8 mouse cellular contexts compared by ENCODE assay signal in genomic region chr3:63905241-63905640, GRCm38 (mm10). TPM values are rescaled to one million over a fixed set of nuclear protein-coding genes. Genes with fewer than 3 reads are reported as not detected.
A peak's percentile ranks its signal among the peaks of the same experiment; 100 is the strongest.
DNase-seq lines count a peak whose midpoint lies in the region; ATAC-seq and TF ChIP-seq lines count a peak whose summit lies in the region.

No protein-coding gene starts in this region.

- TF ChIP-seq CTCF in ES-Bruce4 (IDR thresholded peaks at IDR 0.05; ENCODE audit: low read depth, low read length) = no peak

- peak overlapping the region; percentile 40 for H3K4me3 ChIP-seq in heart, embryonic 12.5 days
- peak overlapping the region; percentile 53 for H3K4me3 ChIP-seq in ES-Bruce4 (ENCODE audit: low read depth, low read length)
- H3K4me3 ChIP-seq in intestine, embryonic 14.5 days (ENCODE audit: low read depth, low read length) = peak overlapping the region; percentile 27

- no peaks in the 10 kb centered on the region; the same call in none of the 2 replicates for H3K27me3 ChIP-seq in heart, embryonic 12.5 days (replicated peaks)
- H3K27me3 ChIP-seq in ES-Bruce4 (ENCODE audit: control insufficient read depth, insufficient read depth, low read length, poor library complexity, severe bottlenecking) = no peaks in the 10 kb centered on the region; the same call in none of the 2 replicates
- no peaks in the 10 kb centered on the region for H3K27me3 ChIP-seq in intestine, embryonic 14.5 days (replicated peaks; ENCODE audit: control insufficient read depth, insufficient read depth, low read length)

- 4% methylated on average over 18 of the region's 18 CpGs for WGBS in heart, embryonic 12.5 days
- 2% methylated on average over 18 of the region's 18 CpGs for WGBS in intestine, embryonic 14.5 days

- no peak overlapping the region for H3K27ac ChIP-seq in heart, embryonic 12.5 days (ENCODE audit: poor library complexity, severe bottlenecking)
- H3K27ac ChIP-seq in ES-Bruce4 (ENCODE audit: insufficient read depth, low read length) = no peak overlapping the region
- H3K27ac ChIP-seq in intestine, embryonic 14.5 days (ENCODE audit: low read depth) = no peak overlapping the region

- no peaks in the 10 kb centered on the region for H3K9me3 ChIP-seq in heart, embryonic 12.5 days (replicated peaks)
- no peaks in the 10 kb centered on the region for H3K9me3 ChIP-seq in ES-Bruce4 (replicated peaks; ENCODE audit: control insufficient read depth, insufficient read depth, low read length, poor library complexity, severe bottlenecking)
- no peaks in the 10 kb centered on the region for H3K9me3 ChIP-seq in intestine, embryonic 14.5 days (ENCODE audit: control insufficient read depth, low read length)

- H3K36me3 ChIP-seq in heart, embryonic 12.5 days = no peaks in the 10 kb centered on the region
- H3K36me3 ChIP-seq in ES-Bruce4 (ENCODE audit: control insufficient read depth, insufficient read depth, low read length, poor library complexity, severe bottlenecking) = no peaks in the 10 kb centered on the region
- no peaks in the 10 kb centered on the region for H3K36me3 ChIP-seq in intestine, embryonic 14.5 days (ENCODE audit: control insufficient read depth, insufficient read depth, low read length)

- no peak for TF ChIP-seq EP300 in ES-Bruce4 (IDR thresholded peaks at IDR 0.05; ENCODE audit: insufficient read depth, low read depth, low read length)

- no peak for DNase-seq in heart, adult 9 months (ENCODE audit: low spot score in 2 of 2)
- DNase-seq in embryo, embryonic 9.5 days (ENCODE audit: extremely low spot score) = peak; percentile 22
- no peak for DNase-seq in intestine, embryonic 14.5 days (ENCODE audit: low spot score)
- DNase-seq in spleen, adult 12 weeks (ENCODE audit: low spot score) = no peak
- DNase-seq in layer of hippocampus, adult 9-11 months = no peak

- 0 out of 2 replicates have a peak, but pooled peaks cover 6% of the 10 kb centered on the region for H3K4me1 ChIP-seq in heart, embryonic 12.5 days (replicated peaks)
- no peaks in the 10 kb centered on the region for H3K4me1 ChIP-seq in ES-Bruce4 (ENCODE audit: control insufficient read depth, insufficient read depth, low read length)
- 0 out of 2 replicates have a peak, but pooled peaks cover 3% of the 10 kb centered on the region for H3K4me1 ChIP-seq in intestine, embryonic 14.5 days (replicated peaks; ENCODE audit: control insufficient read depth, insufficient read depth, low read length)

- 0 out of 2 replicates have a peak overlapping the region, but pooled peaks have one; percentile 28 for H3K9ac ChIP-seq in heart, embryonic 12.5 days
- H3K9ac ChIP-seq in ES-Bruce4 (ENCODE audit: low read depth, poor library complexity, severe bottlenecking) = no peak overlapping the region
- 0 out of 2 replicates have a peak overlapping the region, but pooled peaks have one; percentile 1 for H3K9ac ChIP-seq in intestine, embryonic 14.5 days (ENCODE audit: low read length)

- TF ChIP-seq POLR2A in ES-Bruce4 (IDR thresholded peaks at IDR 0.05; ENCODE audit: insufficient read depth, low read length) = no peak

- H3K4me2 ChIP-seq in heart, embryonic 12.5 days = peak overlapping the region; percentile 72
- H3K4me2 ChIP-seq in intestine, embryonic 14.5 days (ENCODE audit: low read length) = peak overlapping the region; percentile 61

- no peak for ATAC-seq in heart, embryonic 12.5 days (ENCODE audit: insufficient number of reproducible peaks, low FRiP score)
- ATAC-seq in intestine, embryonic 14.5 days (replicated peaks; ENCODE audit: low FRiP score, low TSS enrichment, low read depth) = no peak
- peak; percentile 67; the same call in 1 of the 2 replicates for ATAC-seq in megakaryocyte-erythroid progenitor cell, adult 5-6 weeks (replicated peaks; ENCODE audit: low FRiP score, low TSS enrichment, poor library complexity, severe bottlenecking)

RNA-seq across cellular contexts. Expression of gene Plch1, which starts 6.0 kb away (rescaled TPM):
- 0.50 and 0.68 TPM in 2 replicates for polyA plus RNA-seq in heart, embryonic 12.5 days (2016; fragmentation: Nextera tagmentation; extraction: Ambion mirVana)
- polyA plus RNA-seq in ES-Bruce4 (2011; ENCODE audit: insufficient read depth, insufficient read length, low read depth, missing spikeins) = 6.0 and 6.8 TPM in 2 replicates
- 10.4 and 10.5 TPM in 2 replicates for polyA plus RNA-seq in intestine, embryonic 14.5 days (2014; fragmentation: Nextera tagmentation; extraction: Ambion mirVana)
- not detected in 2 replicates for total RNA-seq in megakaryocyte-erythroid progenitor cell, adult 5-6 weeks (2014; fragmentation: Nextera tagmentation)
- total RNA-seq in megakaryocyte-erythroid progenitor cell, adult 5-6 weeks (2017) = not detected in 2 replicates

RNA-seq across cellular contexts. Expression of gene E130311K13Rik, which starts 24.0 kb away (rescaled TPM):
- polyA plus RNA-seq in heart, embryonic 12.5 days (2016; fragmentation: Nextera tagmentation; extraction: Ambion mirVana) = 5.3 and 5.7 TPM in 2 replicates
- polyA plus RNA-seq in ES-Bruce4 (2011; ENCODE audit: insufficient read depth, insufficient read length, low read depth, missing spikeins) = 4.3 and 5.3 TPM in 2 replicates
- polyA plus RNA-seq in intestine, embryonic 14.5 days (2014; fragmentation: Nextera tagmentation; extraction: Ambion mirVana) = 5.1 and 5.3 TPM in 2 replicates
- total RNA-seq in megakaryocyte-erythroid progenitor cell, adult 5-6 weeks (2014; fragmentation: Nextera tagmentation) = 6.0 and 8.7 TPM in 2 replicates
- 9.7 and 16.2 TPM in 2 replicates for total RNA-seq in megakaryocyte-erythroid progenitor cell, adult 5-6 weeks (2017)

RNA-seq across cellular contexts. Expression of gene Slc33a1, which starts 59.3 kb away (rescaled TPM):
- polyA plus RNA-seq in heart, embryonic 12.5 days (2016; fragmentation: Nextera tagmentation; extraction: Ambion mirVana) = 10.3 and 10.7 TPM in 2 replicates
- polyA plus RNA-seq in ES-Bruce4 (2011; ENCODE audit: insufficient read depth, insufficient read length, low read depth, missing spikeins) = 13.8 and 15.2 TPM in 2 replicates
- polyA plus RNA-seq in intestine, embryonic 14.5 days (2014; fragmentation: Nextera tagmentation; extraction: Ambion mirVana) = 17.6 and 18.5 TPM in 2 replicates
- total RNA-seq in megakaryocyte-erythroid progenitor cell, adult 5-6 weeks (2014; fragmentation: Nextera tagmentation) = 10.1 and 11.7 TPM in 2 replicates
- total RNA-seq in megakaryocyte-erythroid progenitor cell, adult 5-6 weeks (2017) = 15.3 and 17.9 TPM in 2 replicates
